Mouse (Mus musculus): ENCODE measurements around the gene Ifitm1. TPM values are rescaled to one million over a fixed set of nuclear protein-coding genes. Genes with fewer than 3 reads are reported as not detected.

Ifitm1 gene
- polyA plus RNA-seq, 1 experiment from 2014 or later: 54.4 TPM

DNA sequence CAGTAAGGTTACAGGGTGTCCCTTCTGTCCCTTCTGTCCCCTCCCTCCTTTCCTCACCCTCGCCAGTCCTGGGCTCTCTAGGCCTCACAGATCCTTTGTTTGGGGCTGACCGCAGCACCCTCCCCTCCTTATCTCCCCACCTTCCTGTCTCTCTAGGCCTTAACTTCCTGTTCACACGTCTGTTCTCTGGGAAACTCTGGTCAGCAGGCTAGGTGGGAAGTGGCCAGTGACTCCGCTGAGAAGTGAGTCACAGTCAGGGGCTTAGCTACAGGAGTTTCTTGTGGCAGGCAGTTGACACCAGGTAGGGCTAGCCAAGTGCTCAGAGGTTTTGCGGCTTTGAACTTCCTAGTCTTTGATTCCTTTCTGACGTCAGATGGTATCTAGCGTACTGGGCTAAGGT lies 20.0 kb upstream of the Ifitm1 start:
- Histone ChIP-seq H3K27me3 (ENCODE audit: control insufficient read depth, insufficient read depth, low read length) (no peaks in the 10 kb centered on the region), H3K9ac (ENCODE audit: low read depth, low read length) (no peak overlapping the region), H3K4me2 (replicated peaks; ENCODE audit: low read depth, low read length) (no peak overlapping the region), H3K4me1 (ENCODE audit: control insufficient read depth, insufficient read depth, low read length) (peaks cover 18% of the 10 kb centered on the region), H3K4me3 (ENCODE audit: low read length) (no peak overlapping the region), H3K27ac (ENCODE audit: low read depth, low read length) (no peak overlapping the region), H3K9me3 (ENCODE audit: control insufficient read depth, low read length) (no peaks in the 10 kb centered on the region), H3K36me3 (ENCODE audit: control insufficient read depth, insufficient read depth, low read length) (peaks cover 47% of the 10 kb centered on the region)
- no peak for ATAC-seq (ENCODE audit: low FRiP score, low TSS enrichment)
- WGBS: 55% methylated on average over 7 of the region's 7 CpGs

DNA sequence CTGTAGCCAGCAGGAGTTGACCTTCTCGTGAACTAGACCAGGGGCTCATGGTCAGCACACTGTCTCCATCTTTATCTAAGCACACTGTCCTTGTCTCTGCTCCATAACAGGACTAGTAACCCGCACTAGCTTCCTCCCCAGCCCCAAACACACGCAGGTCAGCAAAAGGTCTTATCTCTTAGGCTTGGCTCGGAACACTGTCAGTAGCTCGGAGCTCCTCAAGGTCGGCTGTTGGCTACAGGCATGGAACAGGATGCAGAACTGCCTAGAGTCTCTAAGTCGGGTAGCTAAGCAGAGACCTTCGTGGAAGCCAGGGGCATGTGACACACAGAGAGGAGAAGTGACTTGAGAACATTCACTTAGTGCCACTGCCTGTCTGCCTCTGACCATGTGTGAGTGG lies 18.9 kb upstream of the Ifitm1 start:
- Histone ChIP-seq H3K4me2 (replicated peaks; ENCODE audit: low read depth, low read length) (no peak overlapping the region), H3K36me3 (ENCODE audit: control insufficient read depth, insufficient read depth, low read length) (peaks cover 51% of the 10 kb centered on the region), H3K4me3 (ENCODE audit: low read length) (no peak overlapping the region), H3K4me1 (ENCODE audit: control insufficient read depth, insufficient read depth, low read length) (peaks cover 18% of the 10 kb centered on the region), H3K27me3 (ENCODE audit: control insufficient read depth, insufficient read depth, low read length) (no peaks in the 10 kb centered on the region), H3K9me3 (ENCODE audit: control insufficient read depth, low read length) (no peaks in the 10 kb centered on the region), H3K27ac (ENCODE audit: low read depth, low read length) (no peak overlapping the region), H3K9ac (ENCODE audit: low read depth, low read length) (no peak overlapping the region)
- ATAC-seq (ENCODE audit: low FRiP score, low TSS enrichment): no peak
- 88% methylated on average over 8 of the region's 8 CpGs for WGBS

DNA sequence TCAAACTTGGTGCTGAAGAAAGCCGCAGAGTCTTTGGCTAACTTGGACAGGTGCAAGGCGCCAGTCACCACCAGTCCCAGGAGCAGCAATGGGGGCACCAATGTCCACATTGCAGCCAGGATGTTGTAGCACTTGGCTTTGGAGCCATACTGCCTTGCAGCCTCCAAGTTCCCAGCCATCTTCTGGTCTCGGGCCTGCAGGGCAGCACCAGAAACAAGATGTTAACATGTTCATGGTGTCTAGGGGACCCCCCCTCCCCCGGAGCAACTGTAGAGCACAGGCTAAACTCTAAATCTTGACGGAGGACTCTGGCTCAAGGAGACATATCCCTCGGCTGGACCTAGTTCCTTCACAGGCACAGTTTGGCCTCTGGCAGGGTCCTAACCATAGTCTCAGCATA lies 17.8 kb upstream of the Ifitm1 start:
- Histone ChIP-seq H3K4me2 (replicated peaks; ENCODE audit: low read depth, low read length) (no peak overlapping the region), H3K27ac (ENCODE audit: low read depth, low read length) (no peak overlapping the region), H3K4me3 (ENCODE audit: low read length) (no peak overlapping the region), H3K27me3 (ENCODE audit: control insufficient read depth, insufficient read depth, low read length) (no peaks in the 10 kb centered on the region), H3K4me1 (ENCODE audit: control insufficient read depth, insufficient read depth, low read length) (peaks cover 24% of the 10 kb centered on the region), H3K36me3 (ENCODE audit: control insufficient read depth, insufficient read depth, low read length) (peaks cover 52% of the 10 kb centered on the region), H3K9ac (ENCODE audit: low read depth, low read length) (no peak overlapping the region), H3K9me3 (ENCODE audit: control insufficient read depth, low read length) (no peaks in the 10 kb centered on the region)
- ATAC-seq (ENCODE audit: low FRiP score, low TSS enrichment): no peak
- WGBS: 87% methylated on average over 6 of the region's 6 CpGs

DNA sequence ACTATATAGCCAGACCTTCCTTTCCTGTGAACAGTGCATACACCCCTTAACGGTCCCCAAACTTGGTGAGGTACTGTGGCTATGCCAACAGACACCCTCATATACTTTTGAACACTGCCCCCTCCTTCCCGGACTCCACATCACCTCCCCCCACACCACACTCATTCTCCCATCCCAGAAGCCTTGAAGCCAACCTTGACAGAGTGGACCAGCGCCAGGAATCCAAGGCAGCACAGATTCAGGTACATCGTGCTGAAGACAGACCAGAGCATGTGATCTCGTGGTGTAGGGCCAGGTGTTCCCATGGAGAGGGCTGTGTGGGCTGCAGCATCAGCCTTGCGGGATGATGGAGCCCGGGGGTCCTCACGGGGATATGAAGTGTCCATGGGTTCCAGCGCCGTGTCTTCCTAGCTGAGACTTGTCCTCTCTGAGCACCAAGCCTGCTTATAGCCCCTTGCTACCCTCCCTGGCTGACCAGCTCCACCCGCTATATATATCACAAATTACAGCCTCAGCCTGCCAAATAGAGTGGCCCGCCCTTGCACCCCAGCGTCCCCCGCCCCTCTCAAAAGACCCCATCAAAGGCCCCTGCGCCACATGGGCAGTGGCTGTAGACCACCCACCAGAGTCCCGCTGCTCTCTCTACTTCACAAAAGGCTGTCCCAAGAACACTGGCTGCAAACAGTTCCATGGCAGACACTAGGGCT lies 17.0 kb upstream of the Ifitm1 start, which contains the start of gene Ifitm5:
Gene Ifitm5 (minus strand): TSS at position 468 of the 707 bp plus-strand sequence.
- H3K27me3 ChIP-seq (ENCODE audit: control insufficient read depth, insufficient read depth, low read length): no peaks in the 10 kb centered on the region
- WGBS: 64% methylated on average over 16 of the region's 16 CpGs
- peak within 1 kb of the TSS; percentile 43; the same call in 1 of the 2 replicates for H3K27ac ChIP-seq (ENCODE audit: low read depth, low read length)
- H3K36me3 ChIP-seq (ENCODE audit: control insufficient read depth, insufficient read depth, low read length): peaks cover 50% of the 10 kb centered on the region
- H3K4me3 ChIP-seq (ENCODE audit: low read length): no peak within 1 kb of the TSS
- H3K9ac ChIP-seq (ENCODE audit: low read depth, low read length): no peak within 1 kb of the TSS; the same call in 1 of the 2 replicates
- ATAC-seq (ENCODE audit: low FRiP score, low TSS enrichment): no peak
- H3K4me2 ChIP-seq (replicated peaks; ENCODE audit: low read depth, low read length): no peak within 1 kb of the TSS
- peaks cover 24% of the 10 kb centered on the region for H3K4me1 ChIP-seq (ENCODE audit: control insufficient read depth, insufficient read depth, low read length)
- H3K9me3 ChIP-seq (ENCODE audit: control insufficient read depth, low read length): no peaks in the 10 kb centered on the region

DNA sequence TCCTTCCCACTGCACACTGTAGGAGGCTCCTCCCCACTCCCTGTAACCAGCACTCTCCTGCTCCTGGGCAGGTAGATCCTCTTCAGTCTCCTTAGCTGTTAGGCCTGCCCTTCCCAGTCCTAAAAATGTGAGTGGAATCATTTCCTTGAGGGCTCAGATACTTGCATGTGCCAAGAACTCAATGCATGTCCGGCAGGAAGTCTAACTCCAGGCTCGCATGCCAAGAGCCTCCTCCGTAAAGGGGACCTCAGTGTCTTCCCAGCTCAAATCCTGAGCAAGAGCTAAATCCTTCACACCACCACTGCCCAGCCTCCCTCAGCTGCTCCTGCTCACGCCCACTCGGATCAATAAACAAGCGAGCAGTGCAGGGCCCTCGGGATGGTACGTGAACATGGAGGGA lies 16.0 kb upstream of the Ifitm1 start:
- Histone ChIP-seq H3K27me3 (ENCODE audit: control insufficient read depth, insufficient read depth, low read length) (no peaks in the 10 kb centered on the region), H3K4me3 (ENCODE audit: low read length) (no peak overlapping the region), H3K4me2 (replicated peaks; ENCODE audit: low read depth, low read length) (no peak overlapping the region), H3K9me3 (ENCODE audit: control insufficient read depth, low read length) (no peaks in the 10 kb centered on the region), H3K4me1 (ENCODE audit: control insufficient read depth, insufficient read depth, low read length) (peaks cover 24% of the 10 kb centered on the region), H3K27ac (ENCODE audit: low read depth, low read length) (peak overlapping the region; percentile 43; the same call in 1 of the 2 replicates), H3K36me3 (ENCODE audit: control insufficient read depth, insufficient read depth, low read length) (peaks cover 40% of the 10 kb centered on the region), H3K9ac (ENCODE audit: low read depth, low read length) (no peak overlapping the region)
- ATAC-seq (ENCODE audit: low FRiP score, low TSS enrichment): no peak
- WGBS: 29% methylated on average over 8 of the region's 8 CpGs

DNA sequence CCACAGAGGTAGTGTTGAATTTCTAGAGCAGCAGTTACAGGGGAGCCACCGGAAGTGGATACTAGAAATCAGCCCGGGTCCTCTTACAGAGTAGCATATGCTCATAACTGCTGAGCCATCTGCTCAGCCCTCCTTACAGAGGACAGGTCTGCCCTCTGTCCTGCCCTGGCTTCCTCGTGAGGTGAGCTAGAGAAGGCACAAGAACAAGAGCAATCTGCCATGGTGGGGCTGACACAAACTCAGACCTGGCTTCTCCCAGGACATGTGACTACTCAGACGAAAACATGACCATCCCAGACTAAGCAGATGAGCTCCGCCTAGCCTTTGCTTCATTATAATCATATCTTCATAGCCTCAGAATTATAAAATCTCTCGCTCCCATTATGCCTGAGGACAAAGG lies 15.3 kb upstream of the Ifitm1 start:
- H3K9me3 ChIP-seq (ENCODE audit: control insufficient read depth, low read length): no peaks in the 10 kb centered on the region
- 59% methylated on average over 6 of the region's 6 CpGs for WGBS
- H3K36me3 ChIP-seq (ENCODE audit: control insufficient read depth, insufficient read depth, low read length): peaks cover 34% of the 10 kb centered on the region
- peaks cover 30% of the 10 kb centered on the region for H3K4me1 ChIP-seq (ENCODE audit: control insufficient read depth, insufficient read depth, low read length)
- H3K27me3 ChIP-seq (ENCODE audit: control insufficient read depth, insufficient read depth, low read length): no peaks in the 10 kb centered on the region
- H3K4me3 ChIP-seq (ENCODE audit: low read length): no peak overlapping the region
- H3K4me2 ChIP-seq (replicated peaks; ENCODE audit: low read depth, low read length): no peak overlapping the region
- no peak for ATAC-seq (ENCODE audit: low FRiP score, low TSS enrichment)
- H3K27ac ChIP-seq (ENCODE audit: low read depth, low read length): no peak overlapping the region
- no peak overlapping the region for H3K9ac ChIP-seq (ENCODE audit: low read depth, low read length)

DNA sequence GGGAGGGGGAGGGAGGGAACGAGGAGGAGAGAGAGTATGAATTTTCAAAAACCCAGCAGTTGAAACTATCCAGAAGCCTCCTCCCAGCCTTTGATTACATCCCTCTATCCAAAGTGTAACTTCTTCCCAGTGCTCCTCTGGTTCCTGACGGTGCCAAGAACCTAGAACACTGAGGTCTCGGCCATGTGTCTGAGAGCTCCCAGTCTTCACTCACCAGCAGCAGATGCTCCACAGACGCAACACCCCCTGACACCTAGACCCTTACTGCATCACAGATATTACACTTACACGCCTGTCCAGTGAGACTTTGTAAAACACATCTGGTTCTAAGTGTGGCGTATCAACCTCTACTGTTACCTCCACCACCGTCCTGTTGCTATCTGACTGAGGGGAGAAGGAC lies 14.6 kb upstream of the Ifitm1 start:
- Histone ChIP-seq H3K9ac (ENCODE audit: low read depth, low read length) (no peak overlapping the region), H3K4me1 (ENCODE audit: control insufficient read depth, insufficient read depth, low read length) (peaks cover 30% of the 10 kb centered on the region), H3K9me3 (ENCODE audit: control insufficient read depth, low read length) (no peaks in the 10 kb centered on the region), H3K27ac (ENCODE audit: low read depth, low read length) (no peak overlapping the region), H3K36me3 (ENCODE audit: control insufficient read depth, insufficient read depth, low read length) (peaks cover 29% of the 10 kb centered on the region), H3K4me2 (replicated peaks; ENCODE audit: low read depth, low read length) (no peak overlapping the region), H3K27me3 (ENCODE audit: control insufficient read depth, insufficient read depth, low read length) (no peaks in the 10 kb centered on the region), H3K4me3 (ENCODE audit: low read length) (no peak overlapping the region)
- 80% methylated on average over 7 of the region's 7 CpGs for WGBS
- no peak for ATAC-seq (ENCODE audit: low FRiP score, low TSS enrichment)

DNA sequence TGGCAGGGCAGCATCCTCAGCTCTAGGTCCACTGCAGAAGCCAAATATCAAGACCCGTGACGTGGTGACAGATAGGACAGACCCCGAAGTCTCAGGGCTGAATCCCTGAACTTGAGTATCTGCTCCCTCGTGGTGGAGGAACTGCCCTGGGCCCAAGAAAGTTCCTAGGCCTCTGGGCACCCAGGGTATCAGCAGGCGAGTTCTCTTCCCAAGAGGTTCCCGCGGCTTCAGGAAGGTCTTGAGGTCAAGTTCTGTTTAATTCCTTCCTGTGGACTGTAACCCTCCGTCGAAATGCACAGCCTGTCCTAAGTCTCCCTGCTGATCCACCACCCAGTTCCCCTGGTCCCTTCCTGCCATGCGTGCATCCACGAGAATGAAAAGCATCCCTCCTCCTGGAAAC lies 13.9 kb upstream of the Ifitm1 start:
- peaks cover 22% of the 10 kb centered on the region for H3K36me3 ChIP-seq (ENCODE audit: control insufficient read depth, insufficient read depth, low read length)
- no peak for ATAC-seq (ENCODE audit: low FRiP score, low TSS enrichment)
- H3K27me3 ChIP-seq (ENCODE audit: control insufficient read depth, insufficient read depth, low read length): no peaks in the 10 kb centered on the region
- H3K4me1 ChIP-seq (ENCODE audit: control insufficient read depth, insufficient read depth, low read length): peaks cover 30% of the 10 kb centered on the region
- no peak overlapping the region for H3K9ac ChIP-seq (ENCODE audit: low read depth, low read length)
- no peaks in the 10 kb centered on the region for H3K9me3 ChIP-seq (ENCODE audit: control insufficient read depth, low read length)
- H3K4me2 ChIP-seq (replicated peaks; ENCODE audit: low read depth, low read length): no peak overlapping the region; the same call in 1 of the 2 replicates
- H3K4me3 ChIP-seq (ENCODE audit: low read length): no peak overlapping the region
- 80% methylated on average over 11 of the region's 11 CpGs for WGBS
- H3K27ac ChIP-seq (ENCODE audit: low read depth, low read length): no peak overlapping the region

DNA sequence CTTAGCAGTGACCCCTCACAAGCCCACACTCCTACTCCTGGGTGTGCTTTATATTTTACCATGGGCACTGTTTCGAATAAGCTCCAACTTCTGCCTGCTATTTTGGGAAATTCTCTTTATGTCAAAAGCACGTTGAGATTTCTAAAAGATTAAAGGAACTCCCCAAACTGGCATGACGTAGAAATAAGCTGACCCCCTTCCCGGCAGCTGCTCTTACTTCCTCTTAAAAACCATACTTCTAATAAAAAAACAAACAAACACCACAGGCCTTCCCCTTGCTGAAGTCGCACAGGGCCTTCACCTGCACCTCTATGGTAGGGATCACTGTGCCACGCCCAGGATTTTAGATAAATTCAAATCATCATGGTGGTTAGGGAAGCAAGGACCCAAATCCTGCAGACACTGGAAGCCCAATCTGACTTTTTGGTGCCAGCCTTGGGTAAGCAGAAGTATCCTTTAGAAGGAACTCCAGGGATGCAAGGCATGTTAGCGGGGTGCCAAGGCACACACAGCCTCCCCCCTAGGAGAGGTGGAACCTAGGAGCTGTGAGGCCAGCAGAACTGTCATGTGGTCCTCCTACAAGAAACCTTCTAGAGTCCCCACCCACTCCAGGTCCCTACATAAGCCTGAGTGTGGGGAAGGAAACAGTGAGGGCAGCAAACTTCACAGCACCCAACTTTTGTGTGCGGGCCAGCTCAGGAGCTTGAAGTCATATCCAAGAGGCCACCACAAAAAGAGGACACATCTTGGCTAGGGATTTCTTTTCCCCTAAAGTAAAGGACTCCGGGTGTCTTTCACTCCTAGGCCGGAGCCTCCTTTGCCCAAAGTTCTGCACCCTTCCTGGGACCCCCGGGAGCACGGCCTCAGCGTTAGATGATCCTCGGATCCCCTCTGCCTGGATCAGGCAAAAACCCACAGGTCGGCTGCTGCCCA lies 13.0 kb upstream of the Ifitm1 start:
- Histone ChIP-seq H3K4me2 (replicated peaks; ENCODE audit: low read depth, low read length) (peak overlapping the region; percentile 70), H3K4me3 (ENCODE audit: low read length) (peak overlapping the region; percentile 55), H3K9ac (ENCODE audit: low read depth, low read length) (peak overlapping the region; percentile 75; the same call in 1 of the 2 replicates), H3K4me1 (ENCODE audit: control insufficient read depth, insufficient read depth, low read length) (peaks cover 30% of the 10 kb centered on the region), H3K36me3 (ENCODE audit: control insufficient read depth, insufficient read depth, low read length) (peaks cover 14% of the 10 kb centered on the region; the same call in 1 of the 2 replicates), H3K9me3 (ENCODE audit: control insufficient read depth, low read length) (no peaks in the 10 kb centered on the region), H3K27ac (ENCODE audit: low read depth, low read length) (no peak overlapping the region; the same call in 1 of the 2 replicates), H3K27me3 (ENCODE audit: control insufficient read depth, insufficient read depth, low read length) (no peaks in the 10 kb centered on the region)
- ATAC-seq (ENCODE audit: low FRiP score, low TSS enrichment): no peak
- WGBS: 53% methylated on average over 15 of the region's 15 CpGs

Measured in kidney, embryonic 14.5 days (tissue).